Mouse (Mus musculus): Measurements from ENCODE around the gene Nlgn2. TPM values are rescaled to one million over a fixed set of nuclear protein-coding genes. Genes with fewer than 3 reads are reported as not detected.

Nlgn2 gene
- polyA plus RNA-seq (2011; ENCODE audit: insufficient read depth, insufficient read length, low read depth, missing spikeins) = 19.6 and 25.4 TPM in 2 replicates

DNA sequence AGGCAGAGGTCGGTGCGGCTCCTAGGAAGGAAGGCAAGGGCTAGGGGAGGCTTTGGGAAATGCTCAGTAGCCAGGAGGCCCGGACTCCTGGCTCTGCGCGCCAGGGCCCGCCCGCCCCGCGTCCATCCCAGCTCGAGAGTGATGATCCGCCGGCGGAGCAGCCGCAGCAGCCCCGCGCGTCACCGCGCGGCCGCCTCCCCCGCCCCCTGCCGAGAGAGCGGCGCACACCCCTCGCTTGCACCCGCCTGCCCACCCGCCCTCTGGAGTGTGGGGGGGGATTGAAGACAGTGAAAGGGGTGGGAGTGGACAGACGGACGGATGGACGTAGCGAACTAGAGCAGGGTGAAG lies at the start of gene Nlgn2:
Gene Nlgn2, minus strand, starts transcription at position 181 of the 348 bp plus-strand sequence.
- Histone ChIP-seq H3K36me3 (ENCODE audit: control insufficient read depth, insufficient read depth, low read length, poor library complexity, severe bottlenecking) (no peaks in the 10 kb centered on the region), H3K4me1 (ENCODE audit: control insufficient read depth, insufficient read depth, low read length) (no peaks in the 10 kb centered on the region), H3K27me3 (ENCODE audit: control insufficient read depth, insufficient read depth, low read length, poor library complexity, severe bottlenecking) (no peaks in the 10 kb centered on the region), H3K4me3 (ENCODE audit: low read depth, low read length) (peak within 1 kb of the TSS; percentile 96), H3K27ac (ENCODE audit: insufficient read depth, low read length) (peak within 1 kb of the TSS; percentile 49), H3K9ac (ENCODE audit: low read depth, poor library complexity, severe bottlenecking) (peak within 1 kb of the TSS; percentile 94), H3K9me3 (replicated peaks; ENCODE audit: control insufficient read depth, insufficient read depth, low read length, poor library complexity, severe bottlenecking) (no peaks in the 10 kb centered on the region)
- no peak for TF ChIP-seq EP300 (IDR thresholded peaks at IDR 0.05; ENCODE audit: insufficient read depth, low read depth, low read length)
- TF ChIP-seq CTCF (IDR thresholded peaks at IDR 0.05; ENCODE audit: low read depth, low read length) = no peak
- TF ChIP-seq POLR2A (IDR thresholded peaks at IDR 0.05; ENCODE audit: insufficient read depth, low read length) = no peak

DNA sequence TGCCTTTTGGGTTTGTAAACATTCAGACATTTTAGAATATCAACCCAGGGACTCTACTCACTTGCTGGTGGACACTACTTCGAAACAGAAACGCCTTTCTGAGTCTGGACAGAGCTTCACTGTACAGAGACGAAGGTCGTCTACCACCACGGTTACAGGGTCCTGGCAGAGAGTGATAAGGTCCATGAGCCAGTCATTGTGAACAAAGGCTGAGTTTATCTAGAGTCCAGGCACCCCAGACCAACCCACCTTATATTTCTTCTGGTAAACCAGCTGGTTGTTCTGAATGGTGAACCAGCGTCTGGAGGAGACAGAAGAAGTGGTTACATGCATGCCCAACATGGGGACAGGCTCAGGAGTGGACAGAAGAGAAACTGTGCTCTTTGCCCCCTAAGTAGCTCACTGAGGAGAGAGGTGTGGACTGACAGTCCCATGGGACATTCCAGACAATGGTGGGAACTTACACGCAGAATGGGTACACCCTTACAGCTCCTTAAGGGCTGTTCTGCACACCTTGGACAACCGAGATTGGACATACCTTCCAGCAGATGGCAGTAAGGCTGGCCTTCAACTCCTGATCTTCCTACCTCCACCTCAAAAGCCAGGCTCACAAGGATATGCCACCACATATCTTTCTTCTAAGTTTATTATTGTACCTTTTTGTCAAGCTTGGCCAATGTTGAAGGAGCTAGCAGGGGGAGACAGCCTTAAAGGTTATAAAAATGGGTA lies 49.5 kb upstream of the Nlgn2 start:
- Histone ChIP-seq H3K36me3 (ENCODE audit: control insufficient read depth, insufficient read depth, low read length, poor library complexity, severe bottlenecking) (no peaks in the 10 kb centered on the region), H3K27me3 (ENCODE audit: control insufficient read depth, insufficient read depth, low read length, poor library complexity, severe bottlenecking) (no peaks in the 10 kb centered on the region), H3K9ac (ENCODE audit: low read depth, poor library complexity, severe bottlenecking) (no peak overlapping the region), H3K4me3 (ENCODE audit: low read depth, low read length) (no peak overlapping the region), H3K9me3 (replicated peaks; ENCODE audit: control insufficient read depth, insufficient read depth, low read length, poor library complexity, severe bottlenecking) (no peaks in the 10 kb centered on the region), H3K4me1 (ENCODE audit: control insufficient read depth, insufficient read depth, low read length) (no peaks in the 10 kb centered on the region), H3K27ac (ENCODE audit: insufficient read depth, low read length) (no peak overlapping the region)
- no peak for TF ChIP-seq POLR2A (IDR thresholded peaks at IDR 0.05; ENCODE audit: insufficient read depth, low read length)
- TF ChIP-seq CTCF (IDR thresholded peaks at IDR 0.05; ENCODE audit: low read depth, low read length) = peak; percentile 60

DNA sequence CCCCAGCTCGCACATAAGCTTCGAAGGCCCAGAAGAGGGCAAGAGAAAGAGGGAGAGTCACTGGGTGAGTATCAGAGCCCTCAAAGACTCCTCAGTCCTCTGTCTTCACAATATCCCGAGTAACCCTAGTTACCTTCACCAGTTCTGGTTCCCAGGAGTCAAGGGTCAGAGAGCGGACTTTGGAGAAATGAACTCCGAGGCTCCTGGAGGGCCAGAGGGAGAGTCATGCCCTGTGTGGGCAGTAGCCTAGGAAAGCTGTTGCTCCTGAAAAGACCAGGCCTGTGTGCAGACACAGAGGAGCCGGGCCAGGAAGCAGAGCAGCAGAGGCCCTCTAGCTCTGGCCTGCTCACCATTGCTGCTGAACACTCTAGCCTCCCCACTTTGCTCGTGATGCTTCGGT lies 47.1 kb upstream of the Nlgn2 start:
- Histone ChIP-seq H3K9me3 (replicated peaks; ENCODE audit: control insufficient read depth, insufficient read depth, low read length, poor library complexity, severe bottlenecking) (no peaks in the 10 kb centered on the region), H3K27ac (ENCODE audit: insufficient read depth, low read length) (no peak overlapping the region), H3K4me1 (ENCODE audit: control insufficient read depth, insufficient read depth, low read length) (no peaks in the 10 kb centered on the region), H3K27me3 (ENCODE audit: control insufficient read depth, insufficient read depth, low read length, poor library complexity, severe bottlenecking) (no peaks in the 10 kb centered on the region), H3K9ac (ENCODE audit: low read depth, poor library complexity, severe bottlenecking) (no peak overlapping the region), H3K36me3 (ENCODE audit: control insufficient read depth, insufficient read depth, low read length, poor library complexity, severe bottlenecking) (no peaks in the 10 kb centered on the region), H3K4me3 (ENCODE audit: low read depth, low read length) (no peak overlapping the region)
- TF ChIP-seq POLR2A (IDR thresholded peaks at IDR 0.05; ENCODE audit: insufficient read depth, low read length) = no peak
- TF ChIP-seq CTCF (IDR thresholded peaks at IDR 0.05; ENCODE audit: low read depth, low read length) = no peak
- no peak for TF ChIP-seq EP300 (IDR thresholded peaks at IDR 0.05; ENCODE audit: insufficient read depth, low read depth, low read length)

DNA sequence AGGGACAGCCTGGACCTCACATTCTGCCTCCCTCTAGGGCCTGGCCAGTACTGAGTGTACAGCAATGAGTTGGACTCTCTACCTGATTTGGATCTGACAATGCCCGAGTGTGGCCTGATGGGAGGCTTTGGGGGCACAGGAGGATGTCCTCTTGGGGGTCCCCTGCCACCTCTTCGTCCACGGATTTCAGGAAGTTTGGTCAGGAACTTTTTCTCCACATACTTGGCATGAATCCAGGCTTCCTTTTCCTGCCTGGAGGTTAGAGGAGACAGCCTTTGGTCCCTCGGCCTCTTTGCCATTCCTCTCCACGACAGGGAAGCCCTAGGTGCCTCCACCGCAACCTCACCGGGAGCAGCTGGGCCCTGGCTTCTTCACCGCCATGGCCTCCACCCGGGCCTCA lies 46.7 kb upstream of the Nlgn2 start:
- H3K27me3 ChIP-seq (ENCODE audit: control insufficient read depth, insufficient read depth, low read length, poor library complexity, severe bottlenecking) = no peaks in the 10 kb centered on the region
- H3K36me3 ChIP-seq (ENCODE audit: control insufficient read depth, insufficient read depth, low read length, poor library complexity, severe bottlenecking) = no peaks in the 10 kb centered on the region
- no peaks in the 10 kb centered on the region for H3K9me3 ChIP-seq (replicated peaks; ENCODE audit: control insufficient read depth, insufficient read depth, low read length, poor library complexity, severe bottlenecking)
- H3K4me3 ChIP-seq (ENCODE audit: low read depth, low read length) = no peak overlapping the region
- H3K27ac ChIP-seq (ENCODE audit: insufficient read depth, low read length) = no peak overlapping the region
- TF ChIP-seq CTCF (IDR thresholded peaks at IDR 0.05; ENCODE audit: low read depth, low read length) (no peak), POLR2A (IDR thresholded peaks at IDR 0.05; ENCODE audit: insufficient read depth, low read length) (no peak), EP300 (IDR thresholded peaks at IDR 0.05; ENCODE audit: insufficient read depth, low read depth, low read length) (no peak)
- no peak overlapping the region for H3K9ac ChIP-seq (ENCODE audit: low read depth, poor library complexity, severe bottlenecking)
- H3K4me1 ChIP-seq (ENCODE audit: control insufficient read depth, insufficient read depth, low read length) = no peaks in the 10 kb centered on the region

DNA sequence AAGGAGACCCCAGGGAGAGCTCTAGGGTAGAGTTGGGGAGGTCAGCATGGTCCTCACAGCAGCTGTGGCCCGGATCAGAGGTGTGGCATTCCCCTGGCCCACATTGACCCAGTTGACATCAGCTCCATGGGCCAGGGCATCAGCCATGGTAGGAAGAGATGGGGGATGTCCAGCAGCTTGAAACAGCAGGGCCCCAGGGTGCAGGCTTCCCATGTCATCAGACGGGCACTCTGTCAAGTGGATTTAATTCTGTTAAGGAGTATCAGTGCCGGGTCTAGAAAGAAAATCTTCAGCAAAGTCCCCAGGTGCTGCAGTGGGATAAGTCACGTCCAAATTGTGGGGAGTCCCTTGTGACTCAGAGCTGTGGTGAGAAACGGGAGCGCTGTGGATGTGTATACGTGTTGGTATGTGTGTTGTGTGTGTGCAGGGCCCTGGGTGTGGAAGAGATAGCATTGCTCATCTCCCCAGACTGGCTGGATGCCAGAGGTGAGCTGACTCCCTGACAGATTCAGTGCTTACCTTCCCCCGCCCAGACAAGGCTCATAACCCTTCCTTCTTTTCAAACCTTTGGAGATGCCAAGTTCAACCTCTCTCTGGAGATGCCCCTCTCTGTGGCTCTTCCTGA lies 46.1 kb upstream of the Nlgn2 start:
- H3K27me3 ChIP-seq (ENCODE audit: control insufficient read depth, insufficient read depth, low read length, poor library complexity, severe bottlenecking) = no peaks in the 10 kb centered on the region
- no peak for TF ChIP-seq CTCF (IDR thresholded peaks at IDR 0.05; ENCODE audit: low read depth, low read length)
- no peak for TF ChIP-seq EP300 (IDR thresholded peaks at IDR 0.05; ENCODE audit: insufficient read depth, low read depth, low read length)
- TF ChIP-seq POLR2A (IDR thresholded peaks at IDR 0.05; ENCODE audit: insufficient read depth, low read length) = no peak

DNA sequence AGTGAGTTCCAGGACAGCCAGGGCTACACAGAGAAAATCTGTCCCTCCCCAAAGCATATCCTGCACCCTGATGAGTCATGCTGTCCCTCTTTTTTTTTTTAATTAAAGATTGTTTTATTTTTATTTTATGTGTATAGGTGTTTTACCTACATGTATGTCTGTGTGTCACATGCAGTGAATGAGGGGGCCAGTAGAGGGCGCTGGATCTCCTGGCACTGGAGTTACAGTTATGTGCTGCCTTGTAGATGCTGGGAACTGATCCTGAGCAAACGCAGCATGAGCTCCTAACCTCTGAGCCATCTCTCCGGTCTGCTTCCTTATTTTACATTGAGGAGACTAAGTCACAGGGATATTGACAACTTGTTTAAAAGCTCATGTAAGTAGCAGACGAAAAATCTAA lies 45.5 kb upstream of the Nlgn2 start:
- Histone ChIP-seq H3K27me3 (ENCODE audit: control insufficient read depth, insufficient read depth, low read length, poor library complexity, severe bottlenecking) (no peaks in the 10 kb centered on the region), H3K4me1 (ENCODE audit: control insufficient read depth, insufficient read depth, low read length) (peaks cover 1% of the 10 kb centered on the region), H3K9me3 (replicated peaks; ENCODE audit: control insufficient read depth, insufficient read depth, low read length, poor library complexity, severe bottlenecking) (no peaks in the 10 kb centered on the region), H3K27ac (ENCODE audit: insufficient read depth, low read length) (no peak overlapping the region), H3K4me3 (ENCODE audit: low read depth, low read length) (no peak overlapping the region), H3K36me3 (ENCODE audit: control insufficient read depth, insufficient read depth, low read length, poor library complexity, severe bottlenecking) (no peaks in the 10 kb centered on the region), H3K9ac (ENCODE audit: low read depth, poor library complexity, severe bottlenecking) (no peak overlapping the region)
- TF ChIP-seq EP300 (IDR thresholded peaks at IDR 0.05; ENCODE audit: insufficient read depth, low read depth, low read length) (no peak), POLR2A (IDR thresholded peaks at IDR 0.05; ENCODE audit: insufficient read depth, low read length) (no peak), CTCF (IDR thresholded peaks at IDR 0.05; ENCODE audit: low read depth, low read length) (peak; percentile 88)

More for the DNA sequence above, 46.1 kb upstream of the Nlgn2 start:
- Histone ChIP-seq H3K36me3 (ENCODE audit: control insufficient read depth, insufficient read depth, low read length, poor library complexity, severe bottlenecking) (no peaks in the 10 kb centered on the region), H3K9ac (ENCODE audit: low read depth, poor library complexity, severe bottlenecking) (no peak overlapping the region), H3K4me3 (ENCODE audit: low read depth, low read length) (no peak overlapping the region), H3K4me1 (ENCODE audit: control insufficient read depth, insufficient read depth, low read length) (no peaks in the 10 kb centered on the region), H3K27ac (ENCODE audit: insufficient read depth, low read length) (no peak overlapping the region), H3K9me3 (replicated peaks; ENCODE audit: control insufficient read depth, insufficient read depth, low read length, poor library complexity, severe bottlenecking) (no peaks in the 10 kb centered on the region)

Measured in ES-Bruce4 (cell line).